Mouse (Mus musculus) CH12.LX (cell line): ENCODE results near the gene Ryr1. TPM values are rescaled to one million over a fixed set of nuclear protein-coding genes. Genes with fewer than 3 reads are reported as not detected.

Experiments
- DNase-seq: peaks from one replicate; pipeline ENCODE4 v3.0.0-alpha.2; 2013; ENCODE audit errors: extremely low read depth
- H3K27ac ChIP-seq: 2 replicates; pipeline ENCODE4 v1.5.1; 2012; ENCODE audit warnings: low read depth, mild to moderate bottlenecking, control low read depth, moderate library complexity; ENCODE audit not compliant: insufficient read depth
- H3K27me3 ChIP-seq: replicated peaks from 2 replicates; pipeline ENCODE3; 2012; ENCODE audit warnings: inconsistent platforms
- H3K36me3 ChIP-seq, 2 experiments: replicated peaks in 1 of 2; 2 replicates each; pipeline versions ENCODE3 to v1.6.1; 2012; ENCODE audit warnings: inconsistent platforms in 1 of 2, low read length in 1 of 2, mild to moderate bottlenecking in 1 of 2, mixed read lengths in 1 of 2, moderate library complexity in 1 of 2; ENCODE audit not compliant: control insufficient read depth in 1 of 2, insufficient read depth in 1 of 2
- H3K4me1 ChIP-seq, 2 experiments: 2 replicates each; pipeline ENCODE4 v1.6.1; 2012; ENCODE audit warnings: inconsistent platforms in 1 of 2, moderate library complexity in 1 of 2; ENCODE audit not compliant: insufficient read depth in 2 of 2, control insufficient read depth in 1 of 2
- H3K4me2 ChIP-seq: 2 replicates; pipeline ENCODE4 v1.6.1; 2012; ENCODE audit warnings: low read depth, mild to moderate bottlenecking, control low read depth; ENCODE audit not compliant: poor library complexity, insufficient read depth, severe bottlenecking
- H3K4me3 ChIP-seq, 3 experiments: fragments of 150-350 bp in 1 of 3; sonication (generic) in 1 of 3; replicated peaks in 1 of 3; 2 replicates each; pipeline versions ENCODE3 to v1.5.1; 2011 to 2012; ENCODE audit warnings: low read depth in 2 of 3, low read length in 2 of 3, mild to moderate bottlenecking in 2 of 3, moderate library complexity in 2 of 3, control low read depth in 1 of 3, improper control_type of control experiment in 1 of 3, inconsistent platforms in 1 of 3, mixed read lengths in 1 of 3; ENCODE audit not compliant: poor library complexity in 1 of 3
- H3K79me2 ChIP-seq: replicated peaks from 2 replicates; pipeline ENCODE4 v1.6.1; 2012; ENCODE audit warnings: mild to moderate bottlenecking, moderate library complexity; ENCODE audit not compliant: control insufficient read depth, poor library complexity, insufficient read depth, severe bottlenecking; ENCODE audit errors: extremely low read depth
- H3K9ac ChIP-seq: 2 replicates; pipeline ENCODE4 v1.6.1; 2012; ENCODE audit warnings: low read depth, mild to moderate bottlenecking, control low read depth, moderate library complexity; ENCODE audit not compliant: insufficient read depth
- H3K9me3 ChIP-seq: replicated peaks from 2 replicates; pipeline ENCODE3; 2012; ENCODE audit warnings: low read length, inconsistent platforms, mixed read lengths
- BHLHE40 ChIP-seq: IDR thresholded peaks from 2 replicates; pipeline ENCODE4 v1.6.1; 2011; ENCODE audit warnings: mild to moderate bottlenecking, low read depth, low read length, improper control_type of control experiment
- CHD1 ChIP-seq: IDR thresholded peaks from 2 replicates; pipeline ENCODE4 v1.6.1; 2012; ENCODE audit warnings: low read depth, low read length, improper control_type of control experiment, inconsistent platforms
- CHD2 ChIP-seq: IDR thresholded peaks from 2 replicates; pipeline ENCODE4 v1.6.1; 2011; ENCODE audit warnings: low read length, improper control_type of control experiment
- CTCF ChIP-seq, 2 experiments: IDR thresholded peaks in 1 of 2; conservative IDR thresholded peaks in 1 of 2; 2 replicates each; pipeline ENCODE4 v1.5.1; 2011 to 2012; ENCODE audit warnings: low read depth in 2 of 2, low read length in 2 of 2, improper control_type of control experiment in 1 of 2, inconsistent platforms in 1 of 2, mild to moderate bottlenecking in 1 of 2, moderate library complexity in 1 of 2
- E2F4 ChIP-seq: IDR thresholded peaks from 2 replicates; pipeline ENCODE4 v1.6.1; 2011; ENCODE audit warnings: low read depth, low read length, improper control_type of control experiment; ENCODE audit not compliant: insufficient replicate concordance
- ELF1 ChIP-seq: IDR thresholded peaks from 2 replicates; pipeline ENCODE4 v1.6.1; 2014; ENCODE audit warnings: low read depth, mild to moderate bottlenecking, inconsistent platforms, low read length, improper control_type of control experiment
- EP300 ChIP-seq: IDR thresholded peaks from 2 replicates; pipeline ENCODE4 v1.6.1; 2011; ENCODE audit warnings: low read length, improper control_type of control experiment
- ETS1 ChIP-seq: conservative IDR thresholded peaks from 2 replicates; pipeline ENCODE4 v1.6.1; 2012; ENCODE audit warnings: low read depth, mild to moderate bottlenecking, inconsistent platforms, low read length, improper control_type of control experiment, moderate library complexity
- GABPA ChIP-seq: IDR thresholded peaks from 2 replicates; pipeline ENCODE4 v1.6.1; 2012; ENCODE audit warnings: low read depth, low read length, improper control_type of control experiment, inconsistent platforms; ENCODE audit not compliant: insufficient replicate concordance
- HCFC1 ChIP-seq: IDR thresholded peaks from 2 replicates; pipeline ENCODE4 v1.6.1; 2012; ENCODE audit warnings: low read depth, mild to moderate bottlenecking, inconsistent platforms, low read length, improper control_type of control experiment
- IRF4 ChIP-seq: IDR thresholded peaks from 2 replicates; pipeline ENCODE4 v1.6.1; 2014; ENCODE audit warnings: low read depth, mild to moderate bottlenecking, inconsistent platforms, low read length, improper control_type of control experiment
- JUN ChIP-seq: IDR thresholded peaks from 2 replicates; pipeline ENCODE4 v1.6.1; 2011; ENCODE audit warnings: low read depth, mild to moderate bottlenecking, low read length, improper control_type of control experiment, moderate library complexity; ENCODE audit not compliant: insufficient read depth
- JUND ChIP-seq: conservative IDR thresholded peaks from 2 replicates; pipeline ENCODE4 v1.6.1; 2011; ENCODE audit warnings: low read depth, low read length, improper control_type of control experiment
- KAT2A ChIP-seq: IDR thresholded peaks from 2 replicates; pipeline ENCODE4 v1.6.1; 2012; ENCODE audit warnings: low read length, improper control_type of control experiment, inconsistent platforms; ENCODE audit not compliant: insufficient replicate concordance
- MAFK ChIP-seq: IDR thresholded peaks from 2 replicates; pipeline ENCODE4 v1.6.1; 2011; ENCODE audit warnings: low read length, improper control_type of control experiment; ENCODE audit not compliant: insufficient replicate concordance
- MAX ChIP-seq: IDR thresholded peaks from 2 replicates; pipeline ENCODE4 v1.6.1; 2011; ENCODE audit warnings: low read length, improper control_type of control experiment
- MAZ ChIP-seq: IDR thresholded peaks from 2 replicates; pipeline ENCODE4 v1.6.1; 2012; ENCODE audit warnings: low read depth, mild to moderate bottlenecking, inconsistent platforms, low read length, improper control_type of control experiment, moderate library complexity
- MEF2A ChIP-seq: IDR thresholded peaks from 2 replicates; pipeline ENCODE4 v1.6.1; 2014; ENCODE audit warnings: low read depth, mild to moderate bottlenecking, inconsistent platforms, low read length, improper control_type of control experiment, borderline replicate concordance
- MXI1 ChIP-seq: IDR thresholded peaks from 2 replicates; pipeline ENCODE4 v1.6.1; 2011; ENCODE audit warnings: mild to moderate bottlenecking, low read depth, low read length, improper control_type of control experiment
- MYC ChIP-seq: IDR thresholded peaks from 2 replicates; pipeline ENCODE4 v1.6.1; 2011; ENCODE audit warnings: low read depth, mild to moderate bottlenecking, improper control_type of control experiment, low read length
- NELFE ChIP-seq: IDR thresholded peaks from 2 replicates; pipeline ENCODE4 v1.6.1; 2011; ENCODE audit warnings: low read depth, low read length, improper control_type of control experiment
- NRF1 ChIP-seq: IDR thresholded peaks from 2 replicates; pipeline ENCODE4 v1.6.1; 2014; ENCODE audit warnings: low read depth, mild to moderate bottlenecking, inconsistent platforms, low read length, improper control_type of control experiment, moderate library complexity
- PAX5 ChIP-seq: IDR thresholded peaks from 2 replicates; pipeline ENCODE4 v1.6.1; 2012; ENCODE audit warnings: low read length, inconsistent platforms, mixed read lengths
- POLR2A ChIP-seq: IDR thresholded peaks from 2 replicates; pipeline ENCODE4 v1.6.1; 2011; ENCODE audit warnings: low read depth, mild to moderate bottlenecking, improper control_type of control experiment, low read length
- POLR2AphosphoS2 ChIP-seq: IDR thresholded peaks from 2 replicates; pipeline ENCODE4 v1.6.1; 2011; ENCODE audit warnings: low read depth, low read length, improper control_type of control experiment
- RAD21 ChIP-seq: IDR thresholded peaks from 2 replicates; pipeline ENCODE4 v1.6.1; 2011; ENCODE audit warnings: low read depth, mild to moderate bottlenecking, low read length, improper control_type of control experiment, moderate library complexity
- RCOR1 ChIP-seq: conservative IDR thresholded peaks from 2 replicates; pipeline ENCODE4 v1.6.1; 2012; ENCODE audit warnings: low read depth, mild to moderate bottlenecking, inconsistent platforms, low read length, improper control_type of control experiment
- SIN3A ChIP-seq: IDR thresholded peaks from 2 replicates; pipeline ENCODE4 v1.6.1; 2012; ENCODE audit warnings: low read length, improper control_type of control experiment, inconsistent platforms
- SMC3 ChIP-seq: IDR thresholded peaks from 2 replicates; pipeline ENCODE4 v1.6.1; 2011; ENCODE audit warnings: low read depth, low read length, improper control_type of control experiment
- TBP ChIP-seq: conservative IDR thresholded peaks from 2 replicates; pipeline ENCODE4 v1.6.1; 2011; ENCODE audit warnings: low read depth, low read length, improper control_type of control experiment
- TCF12 ChIP-seq: IDR thresholded peaks from 2 replicates; pipeline ENCODE4 v1.6.1; 2014; ENCODE audit warnings: low read depth, mild to moderate bottlenecking, inconsistent platforms, low read length, improper control_type of control experiment
- UBTF ChIP-seq: IDR thresholded peaks from 2 replicates; pipeline ENCODE4 v1.6.1; 2012; ENCODE audit warnings: low read depth, mild to moderate bottlenecking, inconsistent platforms, low read length, improper control_type of control experiment, moderate library complexity
- USF1 ChIP-seq: IDR thresholded peaks from 2 replicates; pipeline ENCODE4 v1.6.1; 2014; ENCODE audit warnings: low read depth, mild to moderate bottlenecking, inconsistent platforms, low read length, improper control_type of control experiment
- USF2 ChIP-seq: conservative IDR thresholded peaks from 2 replicates; pipeline ENCODE4 v1.6.1; 2011; ENCODE audit warnings: low read depth, low read length, improper control_type of control experiment
- ZC3H11A ChIP-seq: IDR thresholded peaks from 2 replicates; pipeline ENCODE4 v1.6.1; 2012; ENCODE audit warnings: low read depth, mild to moderate bottlenecking, inconsistent platforms, low read length, improper control_type of control experiment
- ZKSCAN1 ChIP-seq: IDR thresholded peaks from 2 replicates; pipeline ENCODE4 v1.6.1; 2012; ENCODE audit warnings: low read depth, inconsistent platforms, low read length, improper control_type of control experiment, borderline replicate concordance
- ZMIZ1 ChIP-seq: IDR thresholded peaks from 2 replicates; pipeline ENCODE4 v1.6.1; 2012; ENCODE audit warnings: low read depth, mild to moderate bottlenecking, inconsistent platforms, low read length, improper control_type of control experiment
- ZNF384 ChIP-seq: IDR thresholded peaks from 2 replicates; pipeline ENCODE4 v1.6.1; 2012; ENCODE audit warnings: low read depth, low read length, improper control_type of control experiment, inconsistent platforms
- dilution Hi-C: fragments of 300-500 bp; cut with MboI; formaldehyde crosslinking; loops from 2 replicates; pipeline ENCODE4 v1.14.3; 2020; ENCODE audit warnings: low sequenced_read_pairs; ENCODE audit not compliant: extremely low pct_unique_long_range_greater_than_20kb, extremely low pct_ligation_motif_present
- in situ Hi-C: fragments of 300-500 bp; cut with MboI; formaldehyde crosslinking; loops from 3 replicates; pipeline ENCODE4 v1.14.3; 2019; ENCODE audit warnings: low sequenced_read_pairs, low pct_ligation_motif_present, low pct_unique_long_range_greater_than_20kb, mixed read lengths
- polyA plus RNA-seq: library from polyadenylated mRNA; unstranded; fragments of >175 nt; gene quantifications from 2 replicates; pipeline ENCODE4 v1.2.1, GENCODE M21; 2012; ENCODE audit warnings: low read depth; ENCODE audit not compliant: insufficient read length
- total RNA-seq, 2 experiments: library from RNA; depleted of rRNA; stranded (reverse); fragments of 300-350 nt in 1 of 2; fragments of >200 nt in 1 of 2; gene quantifications; 2 replicates each; pipeline ENCODE4 v1.2.3; 2012 to 2014

Gene Ryr1
- total and polyA plus RNA-seq, 3 experiments, result 0.43 to 1.1 (median 0.68) TPM

DNA sequence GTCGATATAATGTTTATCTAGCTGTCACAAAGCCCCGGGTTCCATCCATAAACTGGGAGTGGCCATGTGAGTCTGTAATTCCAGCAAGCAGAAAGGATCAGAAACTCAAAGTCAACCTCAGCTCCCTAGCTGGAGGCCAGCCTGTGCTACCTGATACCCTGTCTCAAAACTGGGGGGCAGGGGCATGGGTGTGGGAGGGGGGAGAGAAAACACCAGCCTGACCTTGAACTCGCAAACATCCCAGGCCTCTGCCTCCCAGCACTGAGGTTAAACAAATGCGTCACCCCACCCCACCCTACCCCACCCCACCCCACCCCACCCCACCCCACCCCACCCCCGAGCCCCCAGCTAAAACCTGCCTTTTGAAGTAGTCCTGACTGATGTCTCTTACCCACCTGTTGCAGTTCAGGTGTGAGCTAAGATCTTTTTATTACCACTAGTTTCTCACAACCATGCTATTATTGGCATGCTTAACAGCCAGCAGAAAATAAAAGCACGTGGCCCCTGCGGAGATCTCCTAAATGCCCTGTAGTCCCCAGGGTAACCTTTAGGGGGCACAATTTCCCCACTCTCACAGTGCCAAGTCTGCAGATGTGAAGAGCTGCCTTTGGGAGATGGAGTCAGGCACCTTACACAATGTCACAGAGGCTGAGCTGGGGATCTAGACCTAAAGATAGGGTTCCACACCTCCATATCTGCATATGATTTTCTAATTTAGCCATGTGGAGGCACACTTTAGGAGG is 1.4 kb upstream of the Ryr1 start:
- TF ChIP-seq CHD2, result no peak
- TF ChIP-seq TBP, result no peak
- peak; percentile 99 for TF ChIP-seq MAX
- TF ChIP-seq RCOR1, result no peak
- no peak for TF ChIP-seq UBTF
- TF ChIP-seq GABPA, result no peak
- TF ChIP-seq RAD21, result peak; percentile 94
- TF ChIP-seq SIN3A, result peak; percentile 88
- peak; percentile 23; the same call in 1 of the 2 replicates for TF ChIP-seq ZC3H11A
- no peak for TF ChIP-seq KAT2A
- no peak for TF ChIP-seq ZKSCAN1
- TF ChIP-seq HCFC1, result no peak
- TF ChIP-seq POLR2A, result no peak
- TF ChIP-seq MYC, result peak; percentile 99
- TF ChIP-seq CHD1, result no peak
- TF ChIP-seq ETS1, result no peak
- 0 out of 2 replicates have a peak, but pooled peaks have one; percentile 10 for TF ChIP-seq TCF12
- no peak for TF ChIP-seq MAFK
- no peak for TF ChIP-seq NRF1
- no peak for TF ChIP-seq ELF1
- no peak for TF ChIP-seq ZMIZ1
- TF ChIP-seq USF1, result peak; percentile 69
- no peak for TF ChIP-seq EP300
- no peak for TF ChIP-seq IRF4
- TF ChIP-seq PAX5, result no peak
- TF ChIP-seq MXI1, result peak; percentile 96
- TF ChIP-seq POLR2AphosphoS2, result no peak
- peak; percentile 58 for TF ChIP-seq USF2
- TF ChIP-seq BHLHE40, result peak; percentile 71
- no peak for TF ChIP-seq NELFE
- no peak for TF ChIP-seq JUN
- TF ChIP-seq E2F4, result no peak
- peak; percentile 39; the same call in 1 of the 2 replicates for TF ChIP-seq MEF2A
- TF ChIP-seq MAZ, result 0 out of 2 replicates have a peak, but pooled peaks have one; percentile 31
- TF ChIP-seq JUND, result no peak
- peak; percentile 92 to 93 for TF ChIP-seq CTCF (conservative IDR thresholded peaks at IDR 0.05 in 1 of 2, IDR thresholded peaks at IDR 0.05 in 1 of 2; ENCODE audit: low read depth in 2 of 2, low read length in 2 of 2)
- TF ChIP-seq ZNF384, result no peak
- TF ChIP-seq SMC3, result peak; percentile 81
- no peaks in the 10 kb centered on the region for H3K9me3 ChIP-seq
- peak; percentile 88 for DNase-seq
- H3K27me3 ChIP-seq, result peaks cover 3% of the 10 kb centered on the region
- H3K4me1 ChIP-seq, result peaks cover 0 to 32% of the 10 kb centered on the region in 2 experiments; a peak in 2 of 4 replicates
- H3K79me2 ChIP-seq, result no peaks in the 10 kb centered on the region
- no peaks in the 10 kb centered on the region for H3K36me3 ChIP-seq
- H3K4me3 ChIP-seq, result no peak overlapping the region
- dilution Hi-C loops (no loop called here), in situ Hi-C loops (no loop called here)
- no peak overlapping the region for H3K27ac ChIP-seq
- no peak overlapping the region for H3K9ac ChIP-seq
- no peak overlapping the region for H3K4me2 ChIP-seq
